ENCODE assay signal across 8 mouse cellular contexts in the genomic region with DNA sequence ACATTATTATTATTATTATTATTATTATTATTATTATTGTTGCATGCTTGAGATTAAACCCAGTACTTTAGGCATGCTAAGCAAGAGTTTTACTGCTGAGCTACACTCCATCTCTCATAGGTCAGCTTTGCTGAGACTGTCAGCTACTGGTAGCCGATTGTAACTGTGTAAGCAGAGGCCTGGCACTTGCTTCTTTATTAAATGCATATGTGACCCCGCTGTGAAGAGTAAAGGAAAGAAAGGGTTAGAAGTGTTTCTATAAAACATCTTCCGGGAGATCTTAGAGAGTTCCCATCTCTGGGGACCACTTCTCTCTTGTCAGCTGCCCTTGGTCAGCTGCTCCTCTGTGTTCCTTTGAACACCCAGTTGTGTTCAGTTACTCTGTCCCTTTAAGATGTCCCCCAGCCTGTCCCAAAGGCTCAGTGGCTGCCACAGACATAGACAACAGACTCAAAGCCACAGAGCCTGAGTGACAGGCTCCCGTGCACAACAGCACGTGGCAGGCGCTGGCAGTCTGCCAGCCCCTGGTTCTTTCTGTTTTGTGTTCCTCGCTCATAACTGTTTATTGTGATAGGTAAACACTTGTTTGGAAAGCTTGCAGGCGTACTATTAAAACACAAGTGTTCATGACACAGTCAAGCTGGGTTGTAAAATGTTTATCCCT.
DNase-seq lines count a peak whose midpoint lies in the region; ATAC-seq lines count a peak whose summit lies in the region.

No protein-coding gene starts in this region.

- peak; percentile 4 to 28 for DNase-seq in heart, adult 18-20 months
- no peak for DNase-seq in heart, postnatal 25 days (ENCODE audit: low spot score)
- peak; percentile 37 for DNase-seq in adrenal gland, postnatal 25 days
- DNase-seq in forebrain, embryonic 14.5 days (ENCODE audit: low spot score) = peak; percentile 94
- peak; percentile 45 to 83 for DNase-seq in lung, postnatal 4 days
- DNase-seq in gastrocnemius, adult 8-10 months (ENCODE audit: low spot score in 2 of 2) = no peak

- H3K27me3 ChIP-seq in forebrain, embryonic 14.5 days (replicated peaks; ENCODE audit: control insufficient read depth, insufficient read depth, low read length) = no peaks in the 10 kb centered on the region
- H3K27me3 ChIP-seq in intestine, embryonic 15.5 days (replicated peaks) = no peaks in the 10 kb centered on the region

- intact Hi-C loops in heart, postnatal 25 days (cut with DNase I) = no loop called here

- no peaks in the 10 kb centered on the region for H3K36me3 ChIP-seq in forebrain, embryonic 14.5 days (ENCODE audit: control insufficient read depth, insufficient read depth, low read length)
- no peaks in the 10 kb centered on the region for H3K36me3 ChIP-seq in intestine, embryonic 15.5 days

- H3K4me1 ChIP-seq in forebrain, embryonic 14.5 days (ENCODE audit: control insufficient read depth, insufficient read depth, low read length) = peaks cover 9% of the 10 kb centered on the region; the same call in 1 of the 2 replicates
- H3K4me1 ChIP-seq in intestine, embryonic 15.5 days (replicated peaks) = 0 out of 2 replicates have a peak, but pooled peaks cover 2% of the 10 kb centered on the region

- no peak overlapping the region for H3K27ac ChIP-seq in forebrain, embryonic 14.5 days (ENCODE audit: low read depth, low read length)
- H3K27ac ChIP-seq in intestine, embryonic 15.5 days = no peak overlapping the region

- H3K9me3 ChIP-seq in forebrain, embryonic 14.5 days (replicated peaks; ENCODE audit: control insufficient read depth, low read length) = no peaks in the 10 kb centered on the region
- no peaks in the 10 kb centered on the region for H3K9me3 ChIP-seq in intestine, embryonic 15.5 days

- 14% methylated on average over 8 of the region's 8 CpGs for WGBS in forebrain, embryonic 14.5 days
- 38% methylated on average over 8 of the region's 8 CpGs for WGBS in intestine, embryonic 15.5 days

- H3K4me2 ChIP-seq in forebrain, embryonic 14.5 days (ENCODE audit: low read length) = peak overlapping the region; percentile 28
- H3K4me2 ChIP-seq in intestine, embryonic 15.5 days (replicated peaks) = no peak overlapping the region

- ATAC-seq in forebrain, embryonic 14.5 days = peak; percentile 93
- ATAC-seq in intestine, embryonic 15.5 days = peak; percentile 65
- no peak for ATAC-seq in CD4-positive, CD25-positive, alpha-beta regulatory T cell, adult 4 months

- no peak overlapping the region for H3K9ac ChIP-seq in forebrain, embryonic 14.5 days (ENCODE audit: low read length)
- no peak overlapping the region for H3K9ac ChIP-seq in intestine, embryonic 15.5 days

- H3K4me3 ChIP-seq in forebrain, embryonic 14.5 days (ENCODE audit: low read depth, low read length) = no peak overlapping the region
- no peak overlapping the region for H3K4me3 ChIP-seq in intestine, embryonic 15.5 days (replicated peaks)

Comparison
In these comparisons a context has a peak if more than half of its experiments do, and no peak if none do; other contexts are left out.
1. DNase-seq: peak in heart, adult 18-20 months (2 of 2), adrenal gland, postnatal 25 days (single experiment), forebrain, embryonic 14.5 days (single experiment) and lung, postnatal 4 days (2 of 2); none in heart, postnatal 25 days (single experiment) and gastrocnemius, adult 8-10 months (0 of 2).